Mouse (Mus musculus) ES-E14 (cell line): ENCODE measurements at regions not wholly inside any gene's neighbourhood (a gene's known extent, or its start where the extent isn't known, plus 50 kb on each side); places are given as distances from the start of the nearest gene placed in this dataset.

Experiments
- DNase-seq: peaks from one replicate; pipeline ENCODE4 v3.0.0-alpha.2; 2013; ENCODE audit warnings: low read depth, low spot score
- H3K27ac ChIP-seq: 2 replicates; pipeline ENCODE4 v1.5.1; 2012; ENCODE audit warnings: low read depth, mild to moderate bottlenecking, low read length, moderate library complexity, mixed read lengths; ENCODE audit not compliant: poor library complexity, insufficient read depth, severe bottlenecking
- H3K36me3 ChIP-seq: 2 replicates; pipeline ENCODE4 v1.6.1; 2012; ENCODE audit warnings: mild to moderate bottlenecking, low read length, moderate library complexity, mixed read lengths; ENCODE audit not compliant: control insufficient read depth, poor library complexity, insufficient read depth, severe bottlenecking
- H3K4me1 ChIP-seq, 2 experiments: fragments of 150-350 bp in 1 of 2; sonication (generic) in 1 of 2; 2 replicates each; pipeline ENCODE4 v1.6.1; 2012; ENCODE audit warnings: low read length in 2 of 2, mild to moderate bottlenecking in 1 of 2, mixed read lengths in 1 of 2; ENCODE audit not compliant: control insufficient read depth in 2 of 2, insufficient read depth in 2 of 2, poor library complexity in 1 of 2
- H3K4me3 ChIP-seq, 2 experiments: fragments of 150-350 bp in 1 of 2; sonication (generic) in 1 of 2; 2 replicates each; pipeline ENCODE4 v1.5.1; 2012; ENCODE audit warnings: low read length in 2 of 2, low read depth in 1 of 2, mild to moderate bottlenecking in 1 of 2, mixed read lengths in 1 of 2; ENCODE audit not compliant: insufficient read depth in 1 of 2, poor library complexity in 1 of 2, severe bottlenecking in 1 of 2
- H3K9ac ChIP-seq: 2 replicates; pipeline ENCODE4 v1.6.1; 2012; ENCODE audit warnings: low read depth, mild to moderate bottlenecking, low read length, mixed read lengths; ENCODE audit not compliant: poor library complexity, insufficient read depth, severe bottlenecking
- H3K9me3 ChIP-seq: fragments of 150-350 bp; sonication (generic); 2 replicates; pipeline ENCODE4 v1.6.1; 2012; ENCODE audit warnings: low read depth, mild to moderate bottlenecking, low read length; ENCODE audit not compliant: control insufficient read depth, insufficient read depth
- CHD2 ChIP-seq: IDR thresholded peaks from 2 replicates; pipeline ENCODE4 v1.6.1; 2014; ENCODE audit warnings: mild to moderate bottlenecking, low read depth, low read length, inconsistent platforms
- HCFC1 ChIP-seq: IDR thresholded peaks from 2 replicates; pipeline ENCODE4 v1.6.1; 2012; ENCODE audit warnings: low read length, inconsistent platforms, borderline replicate concordance; ENCODE audit not compliant: insufficient read depth
- MAFK ChIP-seq: IDR thresholded peaks from 2 replicates; pipeline ENCODE4 v1.6.1; 2014; ENCODE audit warnings: mild to moderate bottlenecking, low read depth, low read length, inconsistent platforms; ENCODE audit not compliant: insufficient read depth
- ZC3H11A ChIP-seq: IDR thresholded peaks from 2 replicates; pipeline ENCODE4 v1.6.1; 2012; ENCODE audit warnings: low read depth, mild to moderate bottlenecking, inconsistent platforms, low read length, borderline replicate concordance
- ZNF384 ChIP-seq: IDR thresholded peaks from 2 replicates; pipeline ENCODE4 v1.6.1; 2012; ENCODE audit warnings: low read depth, low read length, inconsistent platforms
- in situ Hi-C, 2 experiments: fragments of 600-800 bp; cut with MboI; formaldehyde crosslinking; loops; one replicate each; pipeline ENCODE4 v1.15.1; 2025; ENCODE audit warnings: low sequenced_read_pairs in 2 of 2, inconsistent platforms in 1 of 2; ENCODE audit not compliant: unreplicated experiment in 2 of 2

DNA sequence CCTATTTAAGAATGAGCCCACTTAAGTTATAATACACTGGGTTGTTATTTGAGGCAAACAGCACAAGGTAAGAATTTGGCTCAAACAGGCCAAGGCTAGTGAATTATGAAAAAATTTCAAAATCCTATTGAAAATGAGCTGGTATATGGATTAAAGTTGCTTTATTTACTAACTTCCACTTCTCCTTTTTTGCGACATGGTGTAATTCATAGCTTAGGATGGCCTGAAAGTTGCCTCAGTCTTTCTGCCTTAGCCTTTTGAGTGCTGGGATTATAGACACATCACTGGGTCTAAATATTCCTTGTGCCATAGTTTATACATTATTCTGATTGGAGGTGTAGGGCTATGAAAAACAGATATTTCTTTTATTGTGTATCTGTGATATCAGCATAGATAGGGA, 81.9 kb downstream of the Edem1 start:
- Histone ChIP-seq H3K36me3 (no peaks in the 10 kb centered on the region), H3K4me3 (no peak overlapping the region), H3K4me1 (no peaks in the 10 kb centered on the region), H3K9ac (no peak overlapping the region), H3K27ac (no peak overlapping the region), H3K9me3 (no peaks in the 10 kb centered on the region)
- TF ChIP-seq CHD2: no peak
- TF ChIP-seq ZC3H11A: no peak
- no peak for TF ChIP-seq HCFC1
- TF ChIP-seq ZNF384: no peak
- no peak for TF ChIP-seq MAFK
- in situ Hi-C loops: no loop called here
- DNase-seq: no peak

DNA sequence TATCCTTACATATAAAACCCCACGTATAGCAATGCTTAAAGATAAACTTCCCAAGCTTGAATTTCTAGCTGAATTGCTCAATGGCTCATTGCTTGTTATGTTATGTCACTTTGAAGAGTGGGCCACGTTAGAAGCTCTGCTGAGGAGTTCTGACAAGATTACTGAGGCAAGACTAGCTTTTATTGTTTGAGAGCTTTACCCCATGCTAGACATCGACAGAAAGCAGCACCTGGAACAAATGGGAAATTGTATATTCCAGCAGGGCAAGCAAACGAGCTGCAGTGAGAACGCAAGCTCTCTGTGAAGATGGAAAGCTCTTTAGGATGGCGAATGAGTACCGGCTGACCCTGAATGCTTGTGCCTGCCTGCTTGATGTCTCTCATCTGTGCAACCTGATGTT, 84.1 kb downstream of the Edem1 start:
- H3K27ac ChIP-seq: no peak overlapping the region
- no peaks in the 10 kb centered on the region for H3K9me3 ChIP-seq
- no peak overlapping the region for H3K9ac ChIP-seq
- no peaks in the 10 kb centered on the region for H3K4me1 ChIP-seq
- in situ Hi-C loops: no loop called here
- no peak for DNase-seq
- TF ChIP-seq ZC3H11A: no peak
- TF ChIP-seq CHD2: no peak
- no peak for TF ChIP-seq HCFC1
- no peak for TF ChIP-seq MAFK
- no peak for TF ChIP-seq ZNF384
- no peaks in the 10 kb centered on the region for H3K36me3 ChIP-seq
- H3K4me3 ChIP-seq: no peak overlapping the region

DNA sequence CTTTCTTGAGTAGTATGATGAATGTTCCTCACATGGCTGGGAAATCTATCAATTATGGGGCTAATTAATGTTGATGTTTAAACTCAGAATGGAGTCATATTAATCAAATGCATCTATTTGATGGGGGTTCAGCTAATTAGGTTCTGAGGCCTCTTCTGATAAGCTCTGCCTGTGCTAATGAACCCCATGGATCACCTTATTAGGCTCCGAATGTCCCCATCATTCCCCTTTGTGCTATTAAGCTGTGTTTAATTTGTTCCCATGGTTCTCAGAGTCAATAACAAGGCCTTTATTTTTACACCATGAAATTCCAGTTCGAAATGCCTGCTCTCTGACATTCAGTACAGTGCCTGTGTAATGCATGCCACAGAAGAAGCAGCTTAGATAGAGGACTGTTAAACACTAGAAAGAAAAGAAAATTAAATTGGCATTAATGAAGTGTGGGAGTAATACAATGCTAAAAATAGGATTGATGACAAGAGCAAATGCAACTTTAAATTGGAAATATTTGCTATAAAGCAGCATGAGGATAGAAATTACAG, 91.0 kb downstream of the Edem1 start:
- in situ Hi-C loops: no loop called here
- Histone ChIP-seq H3K36me3 (no peaks in the 10 kb centered on the region), H3K4me1 (no peaks in the 10 kb centered on the region), H3K27ac (no peak overlapping the region), H3K9ac (no peak overlapping the region), H3K4me3 (no peak overlapping the region), H3K9me3 (no peaks in the 10 kb centered on the region)
- TF ChIP-seq MAFK: no peak
- TF ChIP-seq ZNF384: no peak
- no peak for TF ChIP-seq ZC3H11A
- TF ChIP-seq CHD2: no peak
- no peak for TF ChIP-seq HCFC1
- no peak for DNase-seq

DNA sequence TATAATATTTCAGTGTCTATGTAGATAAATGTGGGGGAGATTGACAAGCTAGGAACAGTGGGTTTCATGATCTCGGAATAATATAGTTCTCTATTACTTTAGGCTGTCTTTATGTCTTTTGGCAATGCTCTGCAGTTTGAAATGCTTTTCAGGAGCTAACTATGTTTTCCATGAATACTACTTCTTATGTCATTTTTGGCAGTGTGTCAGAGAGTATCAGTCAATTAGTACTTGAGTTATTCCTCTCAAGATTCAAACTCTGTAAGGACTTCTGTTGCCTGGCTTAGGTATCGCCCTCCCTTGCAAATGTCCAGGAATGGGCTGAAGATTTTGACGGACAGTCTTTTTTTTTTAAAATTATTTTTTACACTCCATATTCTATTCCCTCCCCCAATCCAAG, 92.7 kb downstream of the Edem1 start:
- Histone ChIP-seq H3K4me1 (no peaks in the 10 kb centered on the region), H3K36me3 (no peaks in the 10 kb centered on the region), H3K9me3 (no peaks in the 10 kb centered on the region), H3K9ac (no peak overlapping the region), H3K27ac (no peak overlapping the region), H3K4me3 (no peak overlapping the region)
- no peak for TF ChIP-seq MAFK
- no peak for TF ChIP-seq ZC3H11A
- TF ChIP-seq HCFC1: no peak
- TF ChIP-seq ZNF384: no peak
- TF ChIP-seq CHD2: no peak
- in situ Hi-C loops: no loop called here
- no peak for DNase-seq

DNA sequence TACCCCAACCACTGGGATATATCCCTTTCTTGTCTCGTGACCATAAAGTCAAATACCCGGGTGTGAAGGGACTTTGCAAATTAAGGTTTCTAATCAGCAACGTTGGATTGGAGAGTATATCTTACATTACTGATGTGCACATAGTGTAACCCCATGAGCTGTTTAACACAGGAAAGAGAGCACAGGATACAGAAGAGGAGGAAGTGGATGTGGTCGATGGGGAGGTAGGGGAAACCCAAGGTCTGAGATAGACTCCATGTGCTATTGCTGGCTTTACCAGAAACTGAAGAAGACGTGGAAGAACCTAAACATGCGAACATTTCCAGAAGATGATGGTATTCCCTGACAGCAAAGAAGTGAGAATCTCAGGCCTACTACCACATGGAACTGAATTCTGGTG, 94.1 kb downstream of the Edem1 start:
- Histone ChIP-seq H3K36me3 (no peaks in the 10 kb centered on the region), H3K4me1 (no peaks in the 10 kb centered on the region), H3K9me3 (no peaks in the 10 kb centered on the region), H3K27ac (no peak overlapping the region), H3K9ac (no peak overlapping the region), H3K4me3 (no peak overlapping the region)
- in situ Hi-C loops: no loop called here
- DNase-seq: no peak
- TF ChIP-seq MAFK (no peak), ZNF384 (no peak), HCFC1 (no peak), CHD2 (no peak)
